Mouse (Mus musculus) small intestine, adult 2 months (tissue): ENCODE results near the gene Il16.

ENCODE experiments used
- CTCF ChIP-seq: fragments of 200-500 bp; IDR thresholded peaks from 2 replicates; pipeline ENCODE4 v1.5.1; 2012; ENCODE audit warnings: low read depth, mild to moderate bottlenecking, control low read depth, inconsistent platforms, low read length, moderate library complexity, mixed read lengths; ENCODE audit not compliant: insufficient replicate concordance, insufficient read length; ENCODE audit errors: extremely low read depth
- POLR2A ChIP-seq: fragments of 200-500 bp; IDR thresholded peaks from 2 replicates; pipeline ENCODE4 v1.6.1; 2012; ENCODE audit warnings: low read depth, mild to moderate bottlenecking, control low read depth, inconsistent platforms, low read length, moderate library complexity

DNA sequence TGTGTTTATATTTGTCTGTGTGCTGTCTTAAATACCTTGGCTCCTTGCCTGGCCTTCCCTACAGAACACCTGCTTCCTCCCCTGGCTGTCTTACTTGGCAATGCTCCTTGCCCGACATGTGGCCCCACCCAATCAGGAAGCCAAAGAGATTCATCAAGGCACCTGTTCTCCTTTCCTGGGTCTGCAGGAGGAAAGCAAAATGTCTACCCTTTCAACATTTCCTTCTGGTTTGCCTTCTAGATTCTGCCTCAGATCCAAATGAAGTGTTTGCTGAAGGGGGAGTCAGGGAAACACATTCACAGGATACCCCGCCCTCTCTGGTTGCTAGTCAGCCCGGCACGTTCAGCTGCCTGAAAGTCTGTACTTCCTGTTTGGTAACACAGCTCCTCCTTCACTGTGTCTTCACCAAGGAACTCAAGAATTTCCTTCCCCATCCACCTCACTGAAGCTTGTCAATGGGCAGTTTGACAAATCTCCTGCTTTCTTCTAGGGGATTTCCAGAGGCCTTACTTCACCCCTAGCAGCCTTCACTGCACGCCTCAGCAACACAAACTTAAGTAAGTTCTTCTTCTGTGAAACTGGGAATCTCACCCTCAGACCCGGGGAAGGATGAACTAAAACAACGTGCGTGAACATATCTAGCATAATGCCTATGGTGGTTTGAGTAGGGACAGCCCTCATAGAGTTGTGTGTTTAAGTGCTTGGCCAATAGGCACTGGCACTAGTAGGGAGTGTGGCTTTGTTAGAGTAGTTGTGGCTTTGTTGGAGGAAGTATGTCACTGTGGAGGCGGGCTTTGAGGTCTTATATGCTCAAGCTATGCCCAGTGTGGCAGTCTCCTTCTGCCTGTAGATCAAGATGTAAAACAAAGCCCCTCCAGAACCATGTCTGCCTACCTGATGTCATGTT is 86.1 kb downstream of the Il16 start:
- TF ChIP-seq POLR2A (no peak), CTCF (no peak)
